Mouse (Mus musculus) embryonic facial prominence, embryonic 12.5 days (tissue): ENCODE measurements at regions not wholly inside any gene's neighbourhood (a gene's known extent, or its start where the extent isn't known, plus 50 kb on each side); places are given as distances from the start of the nearest gene placed in this dataset.

Experiments used
- ATAC-seq: fragments of 200-750 bp; cut with Nextera tagmentation; 2 replicates; pipeline ENCODE4 v1.8.0; 2017; ENCODE audit not compliant: insufficient number of reproducible peaks, insufficient read depth, low FRiP score, low TSS enrichment
- H3K27ac ChIP-seq: fragments of 300-500 bp; sonication (generic); 2 replicates; pipeline ENCODE4 v1.5.1; 2016; ENCODE audit warnings: mild to moderate bottlenecking
- H3K27me3 ChIP-seq: fragments of 300-500 bp; sonication (generic); 2 replicates; pipeline ENCODE4 v1.6.1; 2016; ENCODE audit warnings: mild to moderate bottlenecking, moderate library complexity
- H3K36me3 ChIP-seq: fragments of 300-500 bp; sonication (generic); 2 replicates; pipeline ENCODE4 v1.6.1; 2016; ENCODE audit warnings: mild to moderate bottlenecking
- H3K4me1 ChIP-seq: fragments of 300-500 bp; sonication (generic); 2 replicates; pipeline ENCODE4 v1.6.1; 2016
- H3K4me2 ChIP-seq: fragments of 300-500 bp; sonication (generic); replicated peaks from 2 replicates; pipeline ENCODE4 v1.6.1; 2016; ENCODE audit warnings: mild to moderate bottlenecking, moderate library complexity
- H3K4me3 ChIP-seq: fragments of 300-500 bp; sonication (generic); 2 replicates; pipeline ENCODE4 v1.5.1; 2016; ENCODE audit warnings: mild to moderate bottlenecking
- H3K9ac ChIP-seq: fragments of 300-500 bp; sonication (generic); 2 replicates; pipeline ENCODE4 v1.6.1; 2016; ENCODE audit warnings: mild to moderate bottlenecking, moderate library complexity
- H3K9me3 ChIP-seq: fragments of 300-500 bp; sonication (generic); 2 replicates; pipeline ENCODE4 v1.6.1; 2016; ENCODE audit warnings: mild to moderate bottlenecking, moderate library complexity
- WGBS: fragments of 180-500 bp; shearing (Covaris S2); methylation state at CpG from one replicate; pipeline ENCODE4 v1.1.7; 2016; 5-methylcytosine and 5-hydroxymethylcytosine counted together

DNA sequence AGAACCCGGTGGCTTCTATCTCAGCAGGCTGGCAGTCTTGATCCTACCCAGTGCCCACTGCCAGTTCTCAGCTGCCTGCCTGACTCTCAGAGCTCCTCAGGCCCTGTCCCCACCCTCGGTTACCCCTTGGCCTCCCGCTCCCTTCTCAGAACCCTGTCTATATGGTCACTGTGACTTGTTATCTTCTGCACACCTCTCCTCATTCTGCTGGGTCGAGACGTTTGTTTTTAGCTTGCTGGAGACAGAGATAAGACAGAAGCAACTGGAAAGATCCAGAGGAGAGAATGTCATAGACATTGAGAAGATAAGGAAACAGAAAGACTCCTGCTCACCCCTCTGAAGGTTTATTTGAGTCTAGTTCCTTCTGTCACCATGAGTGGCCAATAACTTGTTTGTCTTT, 53.8 kb upstream of the Phc1 start:
- Histone ChIP-seq H3K27me3 (no peaks in the 10 kb centered on the region), H3K4me3 (no peak overlapping the region), H3K36me3 (no peaks in the 10 kb centered on the region), H3K27ac (0 out of 2 replicates have a peak overlapping the region, but pooled peaks have one; percentile 50), H3K9me3 (0 out of 2 replicates have a peak, but pooled peaks cover 4% of the 10 kb centered on the region), H3K4me1 (peaks cover 9% of the 10 kb centered on the region; the same call in 1 of the 2 replicates), H3K4me2 (no peak overlapping the region), H3K9ac (no peak overlapping the region)
- ATAC-seq = no peak
- 85% methylated on average over 5 of the region's 5 CpGs for WGBS

DNA sequence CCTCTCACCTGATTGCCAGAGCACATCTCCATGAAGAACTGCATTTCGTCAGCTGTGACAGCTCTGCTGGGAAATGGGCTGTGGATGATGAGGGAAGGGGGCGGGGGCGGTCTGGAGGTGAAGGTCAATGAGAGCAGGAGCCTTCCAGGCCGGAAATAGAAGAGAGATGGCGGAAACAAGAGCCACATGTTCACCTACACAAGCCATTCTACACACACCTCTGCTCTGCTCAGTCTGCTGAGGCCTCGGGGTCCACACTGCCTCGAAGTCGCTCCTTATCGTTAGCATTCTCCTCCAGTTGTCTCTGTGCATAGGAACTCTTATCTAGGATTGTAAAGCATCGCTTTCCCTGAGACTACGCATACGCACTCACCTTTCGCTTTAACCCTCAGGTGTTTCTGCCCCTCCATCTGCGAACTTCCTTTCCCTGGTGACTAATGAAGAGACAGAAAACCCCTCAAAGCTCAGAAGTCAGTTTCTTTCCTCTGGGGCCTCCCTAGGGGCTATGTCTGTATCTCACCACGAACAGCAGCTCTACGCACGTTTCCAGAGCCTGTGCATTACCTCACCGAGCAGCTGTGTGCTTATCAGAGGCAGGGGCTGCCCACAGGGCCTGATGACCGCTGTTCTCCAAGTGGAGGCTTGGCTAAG, 53.0 kb upstream of the Phc1 start:
- WGBS = 59% methylated on average over 19 of the region's 19 CpGs
- H3K4me2 ChIP-seq = no peak overlapping the region
- peak overlapping the region; percentile 19; the same call in 1 of the 2 replicates for H3K9ac ChIP-seq
- H3K27me3 ChIP-seq = no peaks in the 10 kb centered on the region
- H3K4me1 ChIP-seq = peaks cover 9% of the 10 kb centered on the region; the same call in 1 of the 2 replicates
- H3K4me3 ChIP-seq = no peak overlapping the region
- H3K9me3 ChIP-seq = 0 out of 2 replicates have a peak, but pooled peaks cover 4% of the 10 kb centered on the region
- ATAC-seq = 0 out of 2 replicates have a peak, but pooled peaks have one; percentile 52
- H3K36me3 ChIP-seq = no peaks in the 10 kb centered on the region
- peak overlapping the region; percentile 50; the same call in 1 of the 2 replicates for H3K27ac ChIP-seq

DNA sequence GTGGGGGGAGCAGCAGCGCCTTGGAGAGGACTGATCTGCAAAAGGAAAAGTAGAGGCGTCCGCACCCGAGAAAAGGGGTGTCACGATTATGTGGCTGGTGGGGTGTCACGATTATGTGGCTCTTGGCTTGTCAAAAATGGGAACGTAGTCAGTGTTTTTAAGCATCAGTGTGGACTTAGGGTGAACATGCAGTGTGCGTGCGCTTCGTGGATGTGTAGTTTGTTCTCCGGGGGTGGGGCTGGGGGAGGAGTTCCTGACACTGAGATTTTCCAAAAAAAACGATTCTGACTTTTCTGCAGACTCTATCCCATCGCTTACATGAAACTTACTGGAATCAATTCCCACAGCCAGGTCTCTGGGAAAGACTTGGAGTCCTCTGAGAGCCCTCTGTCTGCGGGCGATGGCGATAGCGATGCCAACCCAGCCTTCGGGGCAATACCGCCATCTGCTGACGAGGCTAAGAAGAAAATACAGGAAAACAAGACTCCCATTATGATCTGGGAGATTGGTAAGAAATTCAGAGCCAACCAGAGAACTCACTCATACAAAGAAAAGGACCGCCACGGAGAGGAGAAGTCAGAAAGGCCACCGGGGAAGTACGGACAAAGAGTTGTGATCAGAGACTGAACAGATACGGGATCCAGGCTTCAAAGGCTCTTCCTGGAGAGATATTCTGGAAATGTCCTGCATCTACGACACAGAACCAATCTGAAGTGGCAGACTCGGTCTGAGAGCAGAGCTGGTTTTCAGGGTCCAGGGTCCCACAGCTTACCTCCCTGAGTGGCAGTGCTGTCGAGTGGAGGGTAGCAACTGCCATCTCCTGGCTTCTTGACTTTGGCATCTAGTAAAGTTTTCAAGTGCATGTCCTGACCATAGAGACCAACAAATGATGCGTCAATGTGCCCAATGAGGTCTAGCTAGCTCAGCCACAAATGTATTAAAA, 51.6 kb upstream of the Phc1 start:
- Histone ChIP-seq H3K9me3 (0 out of 2 replicates have a peak, but pooled peaks cover 4% of the 10 kb centered on the region), H3K4me3 (0 out of 2 replicates have a peak overlapping the region, but pooled peaks have one; percentile 4), H3K36me3 (no peaks in the 10 kb centered on the region), H3K27ac (0 out of 2 replicates have a peak overlapping the region, but pooled peaks have one; percentile 6), H3K4me1 (peaks cover 9% of the 10 kb centered on the region; the same call in 1 of the 2 replicates), H3K9ac (no peak overlapping the region), H3K27me3 (no peaks in the 10 kb centered on the region), H3K4me2 (peak overlapping the region; percentile 28)
- WGBS = 33% methylated on average over 29 of the region's 29 CpGs
- ATAC-seq = no peak; the same call in 1 of the 2 replicates

DNA sequence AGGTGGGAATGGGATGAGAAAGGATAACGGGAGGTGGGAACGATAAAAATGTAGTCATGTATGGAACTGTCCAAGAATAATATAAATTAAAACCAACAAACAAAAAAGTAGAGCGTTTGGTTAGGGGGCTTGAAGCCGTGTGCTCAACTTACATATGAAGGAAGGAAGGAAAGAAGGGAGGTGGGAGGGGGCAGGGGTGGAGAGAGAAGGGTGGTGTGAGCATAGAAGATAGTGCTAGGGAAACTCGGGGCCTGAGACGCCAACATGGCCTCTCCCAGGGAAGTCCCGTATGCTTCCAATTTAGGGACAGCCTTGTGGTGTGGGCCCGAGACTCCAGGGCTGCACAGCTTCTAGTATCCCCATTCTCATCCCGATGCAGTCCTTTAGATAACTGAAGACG, 50.8 kb upstream of the Phc1 start:
- H3K9ac ChIP-seq = no peak overlapping the region
- H3K4me3 ChIP-seq = no peak overlapping the region
- peaks cover 9% of the 10 kb centered on the region; the same call in 1 of the 2 replicates for H3K4me1 ChIP-seq
- ATAC-seq = no peak
- WGBS = 60% methylated on average over 10 of the region's 10 CpGs
- no peaks in the 10 kb centered on the region for H3K36me3 ChIP-seq
- H3K27me3 ChIP-seq = no peaks in the 10 kb centered on the region
- 0 out of 2 replicates have a peak, but pooled peaks cover 4% of the 10 kb centered on the region for H3K9me3 ChIP-seq
- H3K27ac ChIP-seq = no peak overlapping the region
- H3K4me2 ChIP-seq = no peak overlapping the region

DNA sequence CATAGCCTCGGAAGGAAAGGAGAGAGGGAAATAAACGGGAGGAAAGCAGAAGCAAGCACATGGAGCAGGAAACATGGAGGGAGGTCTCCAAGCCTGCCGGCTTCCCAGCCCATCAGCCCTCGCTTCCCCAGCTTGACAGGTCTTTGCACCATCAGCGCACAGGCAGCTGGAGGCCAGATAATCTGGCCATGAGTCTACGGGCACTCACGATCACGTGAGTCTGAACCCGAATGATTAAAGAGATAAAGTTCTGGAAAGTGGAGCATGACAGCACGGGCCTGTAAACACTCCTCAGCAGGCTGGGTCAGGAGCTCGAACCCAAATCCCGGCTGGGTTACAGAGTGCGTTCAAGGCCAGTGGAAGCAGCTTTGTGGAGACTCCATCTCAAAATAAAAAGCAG, 50.4 kb upstream of the Phc1 start:
- H3K4me3 ChIP-seq = no peak overlapping the region
- 77% methylated on average over 13 of the region's 13 CpGs for WGBS
- H3K4me1 ChIP-seq = peaks cover 9% of the 10 kb centered on the region; the same call in 1 of the 2 replicates
- no peaks in the 10 kb centered on the region for H3K27me3 ChIP-seq
- no peak overlapping the region for H3K27ac ChIP-seq
- ATAC-seq = no peak
- H3K36me3 ChIP-seq = no peaks in the 10 kb centered on the region
- 0 out of 2 replicates have a peak, but pooled peaks cover 4% of the 10 kb centered on the region for H3K9me3 ChIP-seq
- H3K4me2 ChIP-seq = no peak overlapping the region
- no peak overlapping the region for H3K9ac ChIP-seq
